Mouse (Mus musculus) splenic B cell, adult 2 months (primary cell): ENCODE data around the gene Prol1.
"Not testable (repeated sequence)": the region's sequence is repeated elsewhere in the genome, so short reads cannot be mapped to it uniquely, and the experiment has no call there.

Experiments
- DNase-seq: peaks from one replicate; pipeline ENCODE4 v3.0.0-alpha.2; 2011; ENCODE audit warnings: low read depth, low spot score
- H3K27me3 ChIP-seq: 2 replicates; pipeline ENCODE4 v1.6.1; 2012; ENCODE audit warnings: mild to moderate bottlenecking, low read length, moderate library complexity, mixed read lengths; ENCODE audit not compliant: control insufficient read depth, poor library complexity, insufficient read depth, severe bottlenecking
- H3K36me3 ChIP-seq: 2 replicates; pipeline ENCODE4 v1.6.1; 2012; ENCODE audit warnings: mild to moderate bottlenecking, low read length, moderate library complexity, mixed read lengths; ENCODE audit not compliant: control insufficient read depth, poor library complexity, insufficient read depth, severe bottlenecking

Gene Prol1

GRCm38 (mm10) chr5:88317012-88317411 is at the start of gene Prol1:
Prol1 (plus strand) TSS chr5:88317312.
- H3K36me3 ChIP-seq = no peaks in the 10 kb centered on the region
- DNase-seq = no peak
- H3K27me3 ChIP-seq = no peaks in the 10 kb centered on the region

GRCm38 (mm10) chr5:88268619-88269018 is 48.5 kb upstream of the Prol1 start, which contains the start of gene Gm7714:
Gm7714 (plus strand) TSS chr5:88268919.
- no peak for DNase-seq
- Histone ChIP-seq H3K36me3 (no peaks in the 10 kb centered on the region), H3K27me3 (no peaks in the 10 kb centered on the region)

GRCm38 (mm10) chr5:88311307-88311706 is 5.8 kb upstream of the Prol1 start:
- DNase-seq, H3K36me3 ChIP-seq, H3K27me3 ChIP-seq: not testable (repeated sequence)

GRCm38 (mm10) chr5:88348533-88348932 is 31.4 kb downstream of the Prol1 start:
- not testable (repeated sequence) for H3K36me3 ChIP-seq, DNase-seq, H3K27me3 ChIP-seq

GRCm38 (mm10) chr5:88364768-88365167 is 47.7 kb downstream of the Prol1 start:
- peak; percentile 29 for DNase-seq
- Histone ChIP-seq H3K27me3 (no peaks in the 10 kb centered on the region), H3K36me3 (no peaks in the 10 kb centered on the region)

GRCm38 (mm10) chr5:88366886-88367285 is 49.8 kb downstream of the Prol1 start:
- no peak for DNase-seq
- no peaks in the 10 kb centered on the region for H3K36me3 ChIP-seq
- H3K27me3 ChIP-seq = no peaks in the 10 kb centered on the region

GRCm38 (mm10) chr5:88370578-88371232 is 53.6 kb downstream of the Prol1 start:
- DNase-seq = no peak
- no peaks in the 10 kb centered on the region for H3K27me3 ChIP-seq
- H3K36me3 ChIP-seq = no peaks in the 10 kb centered on the region

GRCm38 (mm10) chr5:88372563-88372962 is 55.5 kb downstream of the Prol1 start:
- no peak for DNase-seq
- Histone ChIP-seq H3K36me3 (no peaks in the 10 kb centered on the region), H3K27me3 (no peaks in the 10 kb centered on the region)

- no peak for DNase-seq
- no peaks in the 10 kb centered on the region for H3K36me3 ChIP-seq
- no peaks in the 10 kb centered on the region for H3K27me3 ChIP-seq
Measured at GRCm38 (mm10) chr5:88375808-88376207, 58.7 kb downstream of the Prol1 start, which contains the start of gene Amtn. Amtn (plus strand) TSS chr5:88376108.
